Mouse (Mus musculus) heart, embryonic 14.5 days (tissue): Measurements from ENCODE around the gene Khdc1a. TPM values are rescaled to one million over a fixed set of nuclear protein-coding genes. Genes with fewer than 3 reads are reported as not detected.

Experiments used
- ATAC-seq: fragments of 200-750 bp; cut with Nextera tagmentation; 2 replicates; pipeline ENCODE4 v1.8.0; 2017; ENCODE audit warnings: low read depth, moderate TSS enrichment; ENCODE audit not compliant: insufficient number of reproducible peaks, insufficient read depth, low FRiP score
- H3K27ac ChIP-seq, 2 experiments: fragments of 200-500 bp in 1 of 2; fragments of 300-500 bp in 1 of 2; sonication (generic) in 1 of 2; replicated peaks in 1 of 2; 2 replicates each; pipeline ENCODE4 v1.5.1; 2012 to 2014; ENCODE audit warnings: low read depth in 2 of 2, low read length in 2 of 2, control low read depth in 1 of 2, mild to moderate bottlenecking in 1 of 2, mixed read lengths in 1 of 2; ENCODE audit not compliant: control insufficient read depth in 1 of 2, insufficient read depth in 1 of 2
- H3K27me3 ChIP-seq: fragments of 300-500 bp; sonication (generic); 2 replicates; pipeline ENCODE4 v1.6.1; 2014; ENCODE audit warnings: mild to moderate bottlenecking, low read length, control low read depth; ENCODE audit not compliant: control insufficient read depth, insufficient read depth
- H3K36me3 ChIP-seq: fragments of 300-500 bp; sonication (generic); 2 replicates; pipeline ENCODE4 v1.6.1; 2014; ENCODE audit warnings: mild to moderate bottlenecking, control low read depth, low read length, mixed read lengths; ENCODE audit not compliant: control insufficient read depth, insufficient read depth
- H3K4me1 ChIP-seq, 2 experiments: fragments of 200-500 bp in 1 of 2; fragments of 300-500 bp in 1 of 2; sonication (generic) in 1 of 2; 2 replicates each; pipeline ENCODE4 v1.6.1; 2012 to 2014; ENCODE audit warnings: low read length in 2 of 2, control low read depth in 1 of 2, mixed read lengths in 1 of 2; ENCODE audit not compliant: control insufficient read depth in 2 of 2, insufficient read depth in 2 of 2
- H3K4me2 ChIP-seq: fragments of 300-500 bp; sonication (generic); 2 replicates; pipeline ENCODE4 v1.6.1; 2014; ENCODE audit warnings: mild to moderate bottlenecking, low read length
- H3K4me3 ChIP-seq, 2 experiments: fragments of 200-500 bp in 1 of 2; fragments of 300-500 bp in 1 of 2; sonication (generic) in 1 of 2; 2 replicates each; pipeline ENCODE4 v1.5.1; 2012 to 2014; ENCODE audit warnings: low read length in 2 of 2, mild to moderate bottlenecking in 2 of 2, control low read depth in 1 of 2, low read depth in 1 of 2, moderate library complexity in 1 of 2; ENCODE audit not compliant: control insufficient read depth in 1 of 2, insufficient read depth in 1 of 2
- H3K9ac ChIP-seq: fragments of 300-500 bp; sonication (generic); 2 replicates; pipeline ENCODE4 v1.6.1; 2014; ENCODE audit warnings: mild to moderate bottlenecking, low read length
- H3K9me3 ChIP-seq: fragments of 300-500 bp; sonication (generic); 2 replicates; pipeline ENCODE4 v1.6.1; 2016; ENCODE audit warnings: low read length, control low read depth; ENCODE audit not compliant: control insufficient read depth
- WGBS: fragments of 180-500 bp; shearing (Covaris S2); extraction: QIAGEN DNeasy Blood & Tissue Kit; methylation state at CpG from one replicate; pipeline ENCODE4 v1.1.7; 2014; 5-methylcytosine and 5-hydroxymethylcytosine counted together
- polyA plus RNA-seq: library from polyadenylated mRNA; unstranded; fragments of >200 nt; fragmentation: Nextera tagmentation; extraction: Ambion mirVana; gene quantifications from 2 replicates; pipeline ENCODE4 v1.2.1, GENCODE M21; 2014

Gene Khdc1a
- polyA plus RNA-seq: not detected in 2 replicates

DNA sequence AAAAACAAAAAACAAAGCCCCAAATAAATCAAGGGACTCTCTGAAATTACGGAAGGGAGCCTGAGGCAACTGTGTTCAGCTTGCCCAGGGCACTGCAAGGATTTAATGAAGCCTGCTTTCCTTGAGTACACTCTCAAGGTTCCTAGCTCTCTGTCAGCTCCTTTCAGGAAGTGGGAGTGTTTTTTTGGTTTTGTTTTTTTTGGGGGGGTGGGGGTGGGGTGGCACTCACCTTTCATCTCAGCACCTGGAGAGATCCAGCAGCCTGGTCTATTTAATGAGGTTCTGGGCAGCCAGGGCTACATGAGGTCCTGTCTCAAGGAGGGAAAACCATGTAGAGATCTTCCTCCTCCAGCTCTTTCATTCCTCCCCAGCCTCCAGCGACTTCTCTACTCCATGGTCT lies at the start of gene Khdc1a:
TSS of gene Khdc1a (plus strand) at position 301 of the 400 bp plus-strand sequence.
- Histone ChIP-seq H3K9me3 (no peaks in the 10 kb centered on the region), H3K4me1 (no peaks in the 10 kb centered on the region), H3K9ac (no peak within 1 kb of the TSS), H3K36me3 (no peaks in the 10 kb centered on the region), H3K27ac (no peak within 1 kb of the TSS), H3K4me3 (no peak within 1 kb of the TSS), H3K27me3 (no peaks in the 10 kb centered on the region), H3K4me2 (no peak within 1 kb of the TSS)
- WGBS: 73% methylated on average over 2 of the region's 2 CpGs
- ATAC-seq: no peak

- Histone ChIP-seq H3K36me3 (no peaks in the 10 kb centered on the region), H3K27me3 (no peaks in the 10 kb centered on the region), H3K9ac (no peak overlapping the region), H3K9me3 (no peaks in the 10 kb centered on the region), H3K27ac (no peak overlapping the region), H3K4me2 (no peak overlapping the region), H3K4me3 (no peak overlapping the region), H3K4me1 (no peaks in the 10 kb centered on the region)
- no peak for ATAC-seq
- 53% methylated on average over 3 of the region's 3 CpGs for WGBS
Observed at GRCm38 (mm10) chr1:21299826-21300225, 49.6 kb upstream of the Khdc1a start.

- H3K27me3 ChIP-seq: no peaks in the 10 kb centered on the region
- 65% methylated on average over 3 of the region's 3 CpGs for WGBS
- no peak for ATAC-seq
- H3K4me3 ChIP-seq: no peak overlapping the region
- no peaks in the 10 kb centered on the region for H3K36me3 ChIP-seq
- H3K9ac ChIP-seq: no peak overlapping the region
- H3K4me2 ChIP-seq: no peak overlapping the region
- H3K27ac ChIP-seq: no peak overlapping the region
- no peaks in the 10 kb centered on the region for H3K4me1 ChIP-seq
- H3K9me3 ChIP-seq: no peaks in the 10 kb centered on the region
Observed at GRCm38 (mm10) chr1:21301686-21302085, 47.8 kb upstream of the Khdc1a start.

DNA sequence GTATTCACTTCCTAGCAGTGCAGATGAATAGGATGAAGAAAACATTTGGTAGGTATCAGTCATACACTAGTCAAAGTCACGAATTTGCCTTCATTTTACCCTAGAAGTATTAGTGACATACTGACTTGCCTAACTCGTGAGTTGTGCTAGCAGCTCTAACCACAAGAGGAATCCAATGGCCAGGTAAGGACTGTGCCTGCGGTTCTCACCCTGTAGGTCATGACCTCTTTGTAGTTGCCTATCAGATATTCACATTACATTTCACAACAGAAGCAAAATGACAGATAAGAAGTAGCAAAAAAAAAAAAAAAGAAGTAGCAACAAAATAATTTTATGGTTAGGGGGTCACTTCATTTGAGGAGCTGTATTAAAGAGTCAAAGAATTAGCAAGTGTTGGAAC lies 45.3 kb upstream of the Khdc1a start:
- H3K4me2 ChIP-seq: no peak overlapping the region
- H3K27ac ChIP-seq: no peak overlapping the region
- H3K9ac ChIP-seq: no peak overlapping the region
- ATAC-seq: no peak
- WGBS: 69% methylated on average over 3 of the region's 3 CpGs
- H3K4me3 ChIP-seq: no peak overlapping the region
- H3K4me1 ChIP-seq: no peaks in the 10 kb centered on the region
- no peaks in the 10 kb centered on the region for H3K27me3 ChIP-seq
- no peaks in the 10 kb centered on the region for H3K36me3 ChIP-seq
- H3K9me3 ChIP-seq: no peaks in the 10 kb centered on the region

DNA sequence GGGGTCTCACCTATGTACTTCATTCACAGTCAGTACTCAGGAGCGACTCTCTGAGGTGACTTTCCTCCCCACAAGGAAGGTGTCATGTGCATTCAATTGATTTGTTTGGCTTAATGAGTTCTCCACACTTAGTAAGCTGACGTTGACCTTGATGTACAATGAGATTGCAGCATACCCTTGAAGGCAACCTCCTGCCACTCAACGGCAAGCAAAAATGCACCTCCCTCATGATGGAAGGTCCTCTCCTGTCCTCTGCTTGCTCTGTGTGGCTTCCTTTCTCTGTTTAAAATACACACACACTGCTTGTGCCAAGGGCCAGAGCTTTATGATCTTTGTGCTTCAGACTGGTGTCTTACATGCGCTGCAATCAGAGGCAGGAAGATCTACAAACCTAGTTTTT lies 44.8 kb upstream of the Khdc1a start:
- Histone ChIP-seq H3K4me1 (no peaks in the 10 kb centered on the region), H3K4me3 (no peak overlapping the region), H3K9me3 (no peaks in the 10 kb centered on the region), H3K36me3 (no peaks in the 10 kb centered on the region), H3K4me2 (no peak overlapping the region), H3K9ac (no peak overlapping the region), H3K27me3 (no peaks in the 10 kb centered on the region), H3K27ac (no peak overlapping the region)
- 74% methylated on average over 4 of the region's 4 CpGs for WGBS
- no peak for ATAC-seq

DNA sequence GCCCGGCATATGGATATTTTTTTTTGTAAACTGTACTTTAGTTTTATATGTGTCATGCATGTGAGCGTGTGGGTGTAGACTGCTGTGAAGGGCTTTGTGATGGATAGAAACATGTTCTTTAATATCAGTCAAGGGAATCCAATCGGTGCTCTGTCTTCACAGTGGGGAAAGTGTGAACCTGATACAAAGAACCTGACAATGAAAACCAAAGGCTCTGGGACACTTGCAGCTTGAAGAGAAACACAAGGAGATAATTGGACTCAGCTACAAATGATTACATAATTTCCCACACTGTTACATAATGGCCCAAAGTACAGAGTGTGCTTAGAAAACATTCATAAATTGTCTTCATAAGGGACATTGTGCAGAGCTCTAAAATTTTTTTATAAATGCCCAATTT lies 44.0 kb upstream of the Khdc1a start:
- Histone ChIP-seq H3K9me3 (no peaks in the 10 kb centered on the region), H3K27ac (no peak overlapping the region), H3K4me2 (no peak overlapping the region), H3K27me3 (no peaks in the 10 kb centered on the region), H3K4me3 (no peak overlapping the region), H3K36me3 (no peaks in the 10 kb centered on the region), H3K9ac (no peak overlapping the region), H3K4me1 (no peaks in the 10 kb centered on the region)
- no peak for ATAC-seq
- WGBS: 95% methylated on average over 3 of the region's 3 CpGs

- Histone ChIP-seq H3K4me1 (no peaks in the 10 kb centered on the region), H3K27me3 (no peaks in the 10 kb centered on the region), H3K4me3 (no peak overlapping the region), H3K4me2 (no peak overlapping the region), H3K9me3 (no peaks in the 10 kb centered on the region), H3K27ac (no peak overlapping the region), H3K9ac (no peak overlapping the region), H3K36me3 (no peaks in the 10 kb centered on the region)
- WGBS: 81% methylated on average over 2 of the region's 2 CpGs
- ATAC-seq: no peak
Observed at GRCm38 (mm10) chr1:21314336-21314735, 35.1 kb upstream of the Khdc1a start.

GRCm38 (mm10) chr1:21315756-21316155 lies 33.7 kb upstream of the Khdc1a start:
- H3K36me3 ChIP-seq: no peaks in the 10 kb centered on the region
- no peak overlapping the region for H3K27ac ChIP-seq
- WGBS: 89% methylated on average over 2 of the region's 2 CpGs
- ATAC-seq: no peak
- no peak overlapping the region for H3K9ac ChIP-seq
- H3K9me3 ChIP-seq: no peaks in the 10 kb centered on the region
- no peaks in the 10 kb centered on the region for H3K27me3 ChIP-seq
- H3K4me2 ChIP-seq: no peak overlapping the region
- no peaks in the 10 kb centered on the region for H3K4me1 ChIP-seq
- no peak overlapping the region for H3K4me3 ChIP-seq
